Mouse (Mus musculus) midbrain, embryonic 16.5 days (tissue): ENCODE results near the gene Wtap. TPM values are rescaled to one million over a fixed set of nuclear protein-coding genes. Genes with fewer than 3 reads are reported as not detected.

Experiments used
- ATAC-seq: fragments of 200-750 bp; cut with Nextera tagmentation; 2 replicates; pipeline ENCODE4 v1.8.0; 2017; ENCODE audit warnings: moderate TSS enrichment
- H3K27ac ChIP-seq: fragments of 300-500 bp; sonication (generic); 2 replicates; pipeline ENCODE4 v1.5.1; 2014; ENCODE audit warnings: mild to moderate bottlenecking, low read length, mixed read lengths
- H3K27me3 ChIP-seq: fragments of 300-500 bp; sonication (generic); 2 replicates; pipeline ENCODE4 v1.6.1; 2014; ENCODE audit warnings: low read depth, low read length, mixed read lengths; ENCODE audit not compliant: control insufficient read depth, insufficient read depth
- H3K36me3 ChIP-seq: fragments of 300-500 bp; sonication (generic); 2 replicates; pipeline ENCODE4 v1.6.1; 2014; ENCODE audit warnings: mild to moderate bottlenecking, low read length, moderate library complexity, mixed read lengths; ENCODE audit not compliant: control insufficient read depth, insufficient read depth
- H3K4me1 ChIP-seq: fragments of 300-500 bp; sonication (generic); 2 replicates; pipeline ENCODE4 v1.6.1; 2014; ENCODE audit warnings: mild to moderate bottlenecking, low read length, mixed read lengths; ENCODE audit not compliant: control insufficient read depth, insufficient read depth
- H3K4me2 ChIP-seq: fragments of 300-500 bp; sonication (generic); 2 replicates; pipeline ENCODE4 v1.6.1; 2014; ENCODE audit warnings: mild to moderate bottlenecking, low read length, mixed read lengths
- H3K4me3 ChIP-seq: fragments of 300-500 bp; sonication (generic); 2 replicates; pipeline ENCODE4 v1.5.1; 2014; ENCODE audit warnings: low read depth, mild to moderate bottlenecking, low read length, moderate library complexity, mixed read lengths
- H3K9ac ChIP-seq: fragments of 300-500 bp; sonication (generic); 2 replicates; pipeline ENCODE4 v1.6.1; 2014; ENCODE audit warnings: low read depth, low read length, mixed read lengths
- H3K9me3 ChIP-seq: fragments of 300-500 bp; sonication (generic); replicated peaks from 2 replicates; pipeline ENCODE4 v1.6.1; 2014; ENCODE audit warnings: mild to moderate bottlenecking, low read length, mixed read lengths; ENCODE audit not compliant: control insufficient read depth, poor library complexity, severe bottlenecking
- WGBS: fragments of 180-500 bp; shearing (Covaris S2); extraction: QIAGEN DNeasy Blood & Tissue Kit; methylation state at CpG from one replicate; pipeline ENCODE4 v1.1.7; 2014; 5-methylcytosine and 5-hydroxymethylcytosine counted together
- polyA plus RNA-seq: library from polyadenylated mRNA; unstranded; fragments of >200 nt; fragmentation: Nextera tagmentation; extraction: Ambion mirVana; gene quantifications from 2 replicates; pipeline ENCODE4 v1.2.1, GENCODE M21; 2015

The Wtap gene
- polyA plus RNA-seq, 1 experiment from 2014 or later = 133 TPM

DNA sequence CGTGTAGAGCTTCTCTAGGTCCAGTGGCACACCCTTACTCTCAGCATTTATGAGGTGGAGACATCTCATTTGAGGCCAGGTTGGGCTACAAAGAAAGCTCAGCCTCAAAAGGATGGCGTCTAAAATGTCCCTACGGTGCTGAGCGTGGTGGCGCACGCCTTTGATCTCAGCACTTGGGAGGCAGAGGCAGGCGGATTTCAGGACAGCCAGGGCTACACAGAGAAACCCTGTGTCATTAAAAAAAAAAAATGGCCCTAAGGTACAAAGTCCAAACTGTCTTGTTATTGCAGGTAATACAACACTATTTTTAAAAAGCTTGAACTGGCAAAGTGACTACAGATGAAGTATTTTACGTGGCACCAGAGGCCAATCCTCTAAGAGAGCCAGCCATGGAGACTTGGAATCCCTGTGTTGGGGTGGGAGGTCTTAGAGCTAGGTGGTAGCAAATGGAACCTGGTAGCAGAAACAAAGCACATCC, 68.2 kb downstream of the Wtap start:
- ATAC-seq = no peak
- Histone ChIP-seq H3K9ac (no peak overlapping the region), H3K4me1 (no peaks in the 10 kb centered on the region), H3K36me3 (peaks cover 44% of the 10 kb centered on the region), H3K27me3 (no peaks in the 10 kb centered on the region), H3K4me3 (no peak overlapping the region), H3K27ac (no peak overlapping the region), H3K4me2 (no peak overlapping the region), H3K9me3 (no peaks in the 10 kb centered on the region)
- 87% methylated on average over 8 of the region's 8 CpGs for WGBS

DNA sequence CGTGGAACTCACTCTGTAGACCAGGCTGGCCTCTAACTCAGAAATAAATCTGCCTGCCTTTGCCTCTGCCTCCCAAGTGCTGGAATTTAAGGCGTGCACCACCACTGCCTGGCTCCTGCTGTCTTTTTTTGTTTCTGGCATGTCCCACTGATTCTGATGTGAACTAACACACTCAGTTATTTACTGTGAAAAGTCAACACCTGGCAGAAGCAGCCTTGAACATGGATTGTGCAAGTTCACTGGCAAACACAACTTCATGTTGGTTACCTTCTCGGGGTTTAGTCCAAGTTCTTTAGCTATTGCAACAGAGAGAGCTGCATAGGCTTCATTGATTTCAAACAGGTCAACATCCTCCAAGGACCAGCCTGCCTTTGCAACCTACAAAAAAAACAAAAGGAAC, 69.0 kb downstream of the Wtap start:
- no peak overlapping the region for H3K4me2 ChIP-seq
- WGBS = 87% methylated on average over 3 of the region's 3 CpGs
- H3K36me3 ChIP-seq = peaks cover 50% of the 10 kb centered on the region
- no peaks in the 10 kb centered on the region for H3K4me1 ChIP-seq
- no peak overlapping the region for H3K27ac ChIP-seq
- H3K27me3 ChIP-seq = no peaks in the 10 kb centered on the region
- no peaks in the 10 kb centered on the region for H3K9me3 ChIP-seq
- H3K4me3 ChIP-seq = no peak overlapping the region
- H3K9ac ChIP-seq = no peak overlapping the region
- no peak for ATAC-seq

- Histone ChIP-seq H3K4me3 (no peak overlapping the region), H3K9me3 (no peaks in the 10 kb centered on the region), H3K27me3 (no peaks in the 10 kb centered on the region), H3K27ac (no peak overlapping the region), H3K4me2 (no peak overlapping the region), H3K9ac (no peak overlapping the region), H3K4me1 (peaks cover 8% of the 10 kb centered on the region), H3K36me3 (peaks cover 55% of the 10 kb centered on the region)
- no peak for ATAC-seq
- 97% methylated on average over 1 of the region's 1 CpGs for WGBS
Measured at GRCm38 (mm10) chr17:12921073-12921472, 72.9 kb downstream of the Wtap start.

Other genes with a start within 250 kb of the Wtap start
- 9.6 and 10.9 TPM in 2 replicates for gene Igf2r, start 224.5 kb downstream of the Wtap start, polyA plus RNA-seq
- not detected in 2 replicates for gene Mas1, start 126.0 kb downstream of the Wtap start, polyA plus RNA-seq
- gene Mrgprh, start 118.1 kb downstream of the Wtap start, polyA plus RNA-seq = not detected in 2 replicates
- gene Pnldc1, start 83.9 kb downstream of the Wtap start, polyA plus RNA-seq = 0.75 and 1.7 TPM in 2 replicates
- 347 and 381 TPM in 2 replicates for gene Tcp1, start 78.5 kb downstream of the Wtap start, polyA plus RNA-seq
- gene Mrpl18, start 77.8 kb downstream of the Wtap start, polyA plus RNA-seq = 117 and 122 TPM in 2 replicates
- gene Acat3, start 53.6 kb downstream of the Wtap start, polyA plus RNA-seq = 0.76 and 1.4 TPM in 2 replicates
- 378 and 382 TPM in 2 replicates for gene Acat2, start 33.4 kb downstream of the Wtap start, polyA plus RNA-seq
- 111 and 118 TPM in 2 replicates for gene Sod2, start 12.7 kb upstream of the Wtap start, polyA plus RNA-seq
- gene Gpr31b, start 58.1 kb upstream of the Wtap start, polyA plus RNA-seq = 0.19 TPM in 1 of 2 replicates, not detected in the other
- gene Tcp10b, start 66.9 kb upstream of the Wtap start, polyA plus RNA-seq = 0.30 TPM in 1 of 2 replicates, not detected in the other
- gene Unc93a, start 137.6 kb upstream of the Wtap start, polyA plus RNA-seq = not detected in 2 replicates
- not detected in 2 replicates for gene Smok2a, start 227.0 kb upstream of the Wtap start, polyA plus RNA-seq
- gene Smok2b, start 236.1 kb upstream of the Wtap start, polyA plus RNA-seq = not detected in 2 replicates